13 mouse cellular contexts compared by ENCODE assay signal in the genomic region with DNA sequence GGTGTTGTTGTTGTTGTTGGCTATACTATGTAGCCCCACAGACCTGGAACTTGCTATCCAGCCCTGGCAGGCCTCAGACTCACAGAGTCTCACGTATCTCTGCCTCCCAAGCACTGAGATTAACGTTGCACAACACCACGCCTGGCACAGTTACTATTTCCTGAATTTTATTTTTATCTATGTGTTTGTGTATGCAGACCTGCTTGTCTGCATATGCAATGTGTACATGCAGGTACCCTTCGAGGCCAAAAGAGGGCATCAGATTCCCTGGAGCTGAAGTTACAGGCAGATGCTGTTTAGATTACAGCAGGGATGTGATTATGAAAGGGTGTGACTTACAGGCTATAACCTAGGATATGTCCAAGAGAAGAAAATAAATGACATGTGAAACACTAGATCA.
A peak's percentile ranks its signal among the peaks of the same experiment; 100 is the strongest.
DNase-seq lines count a peak whose midpoint lies in the region; ATAC-seq and TF ChIP-seq lines count a peak whose summit lies in the region.
"Had no signal": no experiment of that assay in that cellular context is flagged by ENCODE, and none has a peak within 500 bp of the region (broad histone marks: within the 10 kb centered on the region; RNA-seq: fewer than 3 reads in every experiment).

No protein-coding gene starts in this region.

- no peak for DNase-seq in kidney, adult 2 months
- peak; percentile 70 for DNase-seq in MEL (ENCODE audit: low read depth, low spot score)
- peak; percentile 68 for DNase-seq in lung, postnatal 0 days (ENCODE audit: low spot score)
- no peak for DNase-seq in cerebellum, adult 2 months
- no peak for DNase-seq in T-cell, adult 2 months (ENCODE audit: low spot score)
- DNase-seq in cerebellum, adult 9-10 months = no peak
- DNase-seq: cerebellum, adult 11-12 months; right cerebral cortex, postnatal 14 days had no signal

- peaks cover 31% of the 10 kb centered on the region for H3K4me1 ChIP-seq in kidney, adult 2 months (ENCODE audit: control insufficient read depth, insufficient read depth, low read length)
- H3K4me1 ChIP-seq in kidney, embryonic 14.5 days (ENCODE audit: control insufficient read depth, insufficient read depth, low read length) = 0 out of 2 replicates have a peak, but pooled peaks cover 5% of the 10 kb centered on the region
- peaks cover 14 to 19% of the 10 kb centered on the region in 2 experiments for H3K4me1 ChIP-seq in MEL (ENCODE audit: control insufficient read depth in 1 of 2, insufficient read depth in 2 of 2, low read length in 2 of 2)
- H3K4me1 ChIP-seq in lung, postnatal 0 days (ENCODE audit: insufficient read depth, low read depth, low read length) = peaks cover 5% of the 10 kb centered on the region; the same call in 1 of the 2 replicates
- H3K4me1 ChIP-seq in cerebellum, adult 2 months (ENCODE audit: control insufficient read depth, insufficient read depth, low read length) = no peaks in the 10 kb centered on the region
- H3K4me1 ChIP-seq: embryonic facial prominence, embryonic 15.5 days had no signal

- no peaks in the 10 kb centered on the region for H3K27me3 ChIP-seq in kidney, adult 2 months (replicated peaks; ENCODE audit: control insufficient read depth, insufficient read depth, low read length)
- H3K27me3 ChIP-seq in kidney, embryonic 14.5 days (ENCODE audit: control insufficient read depth, insufficient read depth, low read length) = no peaks in the 10 kb centered on the region
- no peaks in the 10 kb centered on the region for H3K27me3 ChIP-seq in MEL (ENCODE audit: control insufficient read depth in 1 of 2, insufficient read depth in 2 of 2, low read length in 2 of 2)
- no peaks in the 10 kb centered on the region for H3K27me3 ChIP-seq in lung, postnatal 0 days (replicated peaks; ENCODE audit: insufficient read depth, low read length)
- no peaks in the 10 kb centered on the region for H3K27me3 ChIP-seq in cerebellum, adult 2 months (ENCODE audit: control insufficient read depth, insufficient read depth, low read length)
- H3K27me3 ChIP-seq: embryonic facial prominence, embryonic 15.5 days; lung, embryonic 15.5 days; stomach, embryonic 15.5 days had no signal

- H3K9ac ChIP-seq in kidney, embryonic 14.5 days (ENCODE audit: low read depth, low read length) = no peak overlapping the region
- H3K9ac ChIP-seq in MEL (ENCODE audit: control insufficient read depth, low read depth, low read length, poor library complexity, severe bottlenecking) = no peak overlapping the region
- no peak overlapping the region for H3K9ac ChIP-seq in lung, postnatal 0 days (replicated peaks; ENCODE audit: low read depth)
- H3K9ac ChIP-seq: embryonic facial prominence, embryonic 15.5 days; lung, embryonic 15.5 days; stomach, embryonic 15.5 days had no signal

- TF ChIP-seq EP300 in MEL (IDR thresholded peaks at IDR 0.05; ENCODE audit: low read depth in 1 of 2, low read length in 2 of 2) = peak; percentile 74 to 83
- TF ChIP-seq EP300 in lung, postnatal 0 days (IDR thresholded peaks at IDR 0.05) = no peak

- no peaks in the 10 kb centered on the region for H3K79me2 ChIP-seq in MEL (ENCODE audit: control insufficient read depth, insufficient read depth, low read length, poor library complexity)

- WGBS in kidney, adult 2 months = 83% methylated on average over 4 of the region's 4 CpGs
- WGBS in kidney, embryonic 14.5 days = 89% methylated on average over 4 of the region's 4 CpGs
- 43% methylated on average over 4 of the region's 4 CpGs for WGBS in lung, postnatal 0 days
- 92% methylated on average over 4 of the region's 4 CpGs for WGBS in cerebellum, adult 2 months

- H3K36me3 ChIP-seq in kidney, adult 2 months (ENCODE audit: control insufficient read depth, insufficient read depth, low read length) = no peaks in the 10 kb centered on the region
- H3K36me3 ChIP-seq in kidney, embryonic 14.5 days (ENCODE audit: control insufficient read depth, insufficient read depth, low read length) = no peaks in the 10 kb centered on the region
- peaks cover 0 to 14% of the 10 kb centered on the region in 2 experiments; a peak in 2 of 4 replicates for H3K36me3 ChIP-seq in MEL (ENCODE audit: control insufficient read depth in 1 of 2, insufficient read depth in 2 of 2, low read length in 2 of 2)
- no peaks in the 10 kb centered on the region for H3K36me3 ChIP-seq in lung, postnatal 0 days (ENCODE audit: insufficient read depth, low read length)
- H3K36me3 ChIP-seq: embryonic facial prominence, embryonic 15.5 days; lung, embryonic 15.5 days; stomach, embryonic 15.5 days had no signal

- TF ChIP-seq RAD21 in MEL (IDR thresholded peaks at IDR 0.05; ENCODE audit: low read depth, low read length) = peak; percentile 36

- TF ChIP-seq CTCF in kidney, adult 2 months (conservative IDR thresholded peaks at IDR 0.05; ENCODE audit: insufficient read depth, insufficient read length, low read depth, low read length) = peak; percentile 57
- peak; percentile 12 to 53 (median 47); a peak in 4 of 6 replicates for TF ChIP-seq CTCF in MEL (IDR thresholded peaks at IDR 0.05 in 2 of 3, conservative IDR thresholded peaks at IDR 0.05 in 1 of 3; ENCODE audit: control insufficient read depth in 1 of 3, insufficient read depth in 1 of 3, low read depth in 2 of 3, low read length in 3 of 3, poor library complexity in 1 of 3, severe bottlenecking in 1 of 3)
- TF ChIP-seq CTCF in lung, postnatal 0 days (IDR thresholded peaks at IDR 0.05) = peak; percentile 61
- TF ChIP-seq CTCF in cerebellum, adult 2 months (IDR thresholded peaks at IDR 0.05; ENCODE audit: borderline replicate concordance, insufficient read depth, low read depth, low read length) = no peak

- no peaks in the 10 kb centered on the region for H3K9me3 ChIP-seq in kidney, embryonic 14.5 days (ENCODE audit: control insufficient read depth, low read length)
- no peaks in the 10 kb centered on the region for H3K9me3 ChIP-seq in MEL (replicated peaks; ENCODE audit: insufficient read depth, low read length)
- no peaks in the 10 kb centered on the region for H3K9me3 ChIP-seq in lung, postnatal 0 days (ENCODE audit: low read length)
- H3K9me3 ChIP-seq: embryonic facial prominence, embryonic 15.5 days; lung, embryonic 15.5 days; stomach, embryonic 15.5 days had no signal

- no peak overlapping the region for H3K4me2 ChIP-seq in kidney, embryonic 14.5 days (replicated peaks; ENCODE audit: low read depth, low read length)
- no peak overlapping the region for H3K4me2 ChIP-seq in lung, postnatal 0 days (replicated peaks; ENCODE audit: low read depth, low read length)
- H3K4me2 ChIP-seq: embryonic facial prominence, embryonic 15.5 days; lung, embryonic 15.5 days; stomach, embryonic 15.5 days had no signal

- no peak overlapping the region for H3K27ac ChIP-seq in kidney, adult 2 months (ENCODE audit: insufficient read depth, low read depth, low read length)
- H3K27ac ChIP-seq in kidney, embryonic 14.5 days (ENCODE audit: low read depth, low read length) = no peak overlapping the region
- no peak overlapping the region for H3K27ac ChIP-seq in MEL (ENCODE audit: control insufficient read depth, low read depth, low read length)
- peak overlapping the region; percentile 91 for H3K27ac ChIP-seq in lung, postnatal 0 days (ENCODE audit: low read length)
- H3K27ac ChIP-seq in cerebellum, adult 2 months (ENCODE audit: insufficient read depth, low read length) = no peak overlapping the region
- H3K27ac ChIP-seq: embryonic facial prominence, embryonic 15.5 days; stomach, embryonic 15.5 days had no signal

- H3K4me3 ChIP-seq in kidney, adult 2 months (ENCODE audit: insufficient read depth, low read depth, low read length) = no peak overlapping the region
- no peak overlapping the region for H3K4me3 ChIP-seq in kidney, embryonic 14.5 days (ENCODE audit: low read length)
- no peak overlapping the region for H3K4me3 ChIP-seq in MEL (ENCODE audit: control insufficient read depth in 1 of 2, insufficient read depth in 1 of 2, low read depth in 2 of 2, low read length in 2 of 2)
- H3K4me3 ChIP-seq in lung, postnatal 0 days (ENCODE audit: low read depth, low read length) = no peak overlapping the region
- H3K4me3 ChIP-seq in cerebellum, adult 2 months (replicated peaks; ENCODE audit: insufficient read depth, low read depth, low read length) = no peak overlapping the region
- H3K4me3 ChIP-seq: embryonic facial prominence, embryonic 15.5 days; lung, embryonic 15.5 days; stomach, embryonic 15.5 days had no signal

- ATAC-seq in kidney, embryonic 14.5 days (ENCODE audit: low FRiP score, low TSS enrichment) = no peak
- peak; percentile 88 for ATAC-seq in granulocyte monocyte progenitor cell, adult 5-6 weeks (replicated peaks; ENCODE audit: poor library complexity, severe bottlenecking)
- peak; percentile 20 for ATAC-seq in lung, postnatal 0 days

- no peak for TF ChIP-seq POLR2A in kidney, adult 2 months (IDR thresholded peaks at IDR 0.05; ENCODE audit: low read depth, low read length)
- TF ChIP-seq POLR2A in MEL (IDR thresholded peaks at IDR 0.05; ENCODE audit: control insufficient read depth in 1 of 2, insufficient read depth in 1 of 2, low read depth in 1 of 2, low read length in 2 of 2, poor library complexity in 1 of 2) = no peak
- no peak for TF ChIP-seq POLR2A in cerebellum, adult 2 months (IDR thresholded peaks at IDR 0.05; ENCODE audit: borderline replicate concordance, insufficient read depth, low read length)

TF ChIP-seq in MEL, 35 proteins besides CTCF, POLR2A, EP300 and RAD21 (continues in another document):
- TF ChIP-seq MXI1 (IDR thresholded peaks at IDR 0.05; ENCODE audit: low read depth, low read length) = no peak
- TF ChIP-seq POLR2AphosphoS2 (IDR thresholded peaks at IDR 0.05; ENCODE audit: low read length) = no peak
- TF ChIP-seq BHLHE40 (IDR thresholded peaks at IDR 0.05; ENCODE audit: borderline replicate concordance, low read depth, low read length) = 0 out of 2 replicates have a peak, but pooled peaks have one; percentile 23
- peak; percentile 21; the same call in 1 of the 2 replicates for TF ChIP-seq ZC3H11A (IDR thresholded peaks at IDR 0.05; ENCODE audit: low read depth, low read length)
- no peak for TF ChIP-seq E2F4 (IDR thresholded peaks at IDR 0.05; ENCODE audit: borderline replicate concordance, low read depth, low read length)
- peak; percentile 88 for TF ChIP-seq TCF12 (IDR thresholded peaks at IDR 0.05; ENCODE audit: low read depth, low read length)
- TF ChIP-seq TAL1 (IDR thresholded peaks at IDR 0.05; ENCODE audit: low read length) = peak; percentile 48
- TF ChIP-seq CHD1 (IDR thresholded peaks at IDR 0.05; ENCODE audit: low read depth, low read length) = no peak
- TF ChIP-seq ZNF384 (IDR thresholded peaks at IDR 0.05; ENCODE audit: low read depth, low read length) = no peak
- no peak for TF ChIP-seq GABPA (IDR thresholded peaks at IDR 0.05; ENCODE audit: low read depth, low read length)
- TF ChIP-seq MEF2A (IDR thresholded peaks at IDR 0.05; ENCODE audit: extremely low read depth, insufficient replicate concordance, low read depth, low read length, poor library complexity, severe bottlenecking) = no peak
- TF ChIP-seq NELFE (IDR thresholded peaks at IDR 0.05; ENCODE audit: low read depth, low read length) = no peak
- no peak for TF ChIP-seq USF1 (IDR thresholded peaks at IDR 0.05; ENCODE audit: low read depth, low read length)
- no peak for TF ChIP-seq JUND (IDR thresholded peaks at IDR 0.05; ENCODE audit: low read depth, low read length)
- TF ChIP-seq MAX (IDR thresholded peaks at IDR 0.05; ENCODE audit: low read length) = no peak

Comparison
In these comparisons a context has a peak if more than half of its experiments do, and no peak if none do; other contexts are left out.
1. DNase-seq: peak in MEL (single experiment) and lung, postnatal 0 days (single experiment); none in kidney, adult 2 months (single experiment), cerebellum, adult 2 months (0 of 2), T-cell, adult 2 months (single experiment) and cerebellum, adult 9-10 months (single experiment).